Mouse (Mus musculus) E14TG2a.4 (cell line): ENCODE measurements at regions not wholly inside any gene's neighbourhood (a gene's known extent, or its start where the extent isn't known, plus 50 kb on each side); places are given as distances from the start of the nearest gene placed in this dataset.

Experiments used
- H3K27me3 ChIP-seq: 2 replicates; pipeline ENCODE4 v1.6.1; 2014; ENCODE audit warnings: low read length, control low read depth; ENCODE audit not compliant: insufficient read depth
- H3K36me3 ChIP-seq: 2 replicates; pipeline ENCODE4 v1.6.1; 2014; ENCODE audit warnings: low read length, control low read depth; ENCODE audit not compliant: insufficient read depth
- H3K4me1 ChIP-seq: replicated peaks from 2 replicates; pipeline ENCODE4 v1.6.1; 2014; ENCODE audit warnings: low read depth, low read length, control low read depth
- H3K4me3 ChIP-seq: replicated peaks from 2 replicates; pipeline ENCODE4 v1.5.1; 2014; ENCODE audit warnings: mild to moderate bottlenecking, low read length
- H3K9me3 ChIP-seq: 2 replicates; pipeline ENCODE4 v1.6.1; 2014; ENCODE audit warnings: low read length, control low read depth
- CTCF ChIP-seq: conservative IDR thresholded peaks from 2 replicates; pipeline ENCODE4 v1.5.1; 2014; ENCODE audit warnings: low read length
- NANOG ChIP-seq: IDR thresholded peaks from 2 replicates; pipeline ENCODE4 v1.6.1; 2014; ENCODE audit warnings: borderline replicate concordance, low read length, mixed read lengths
- POU5F1 ChIP-seq: IDR thresholded peaks from 2 replicates; pipeline ENCODE4 v1.6.1; 2014; ENCODE audit warnings: low read length, borderline replicate concordance

DNA sequence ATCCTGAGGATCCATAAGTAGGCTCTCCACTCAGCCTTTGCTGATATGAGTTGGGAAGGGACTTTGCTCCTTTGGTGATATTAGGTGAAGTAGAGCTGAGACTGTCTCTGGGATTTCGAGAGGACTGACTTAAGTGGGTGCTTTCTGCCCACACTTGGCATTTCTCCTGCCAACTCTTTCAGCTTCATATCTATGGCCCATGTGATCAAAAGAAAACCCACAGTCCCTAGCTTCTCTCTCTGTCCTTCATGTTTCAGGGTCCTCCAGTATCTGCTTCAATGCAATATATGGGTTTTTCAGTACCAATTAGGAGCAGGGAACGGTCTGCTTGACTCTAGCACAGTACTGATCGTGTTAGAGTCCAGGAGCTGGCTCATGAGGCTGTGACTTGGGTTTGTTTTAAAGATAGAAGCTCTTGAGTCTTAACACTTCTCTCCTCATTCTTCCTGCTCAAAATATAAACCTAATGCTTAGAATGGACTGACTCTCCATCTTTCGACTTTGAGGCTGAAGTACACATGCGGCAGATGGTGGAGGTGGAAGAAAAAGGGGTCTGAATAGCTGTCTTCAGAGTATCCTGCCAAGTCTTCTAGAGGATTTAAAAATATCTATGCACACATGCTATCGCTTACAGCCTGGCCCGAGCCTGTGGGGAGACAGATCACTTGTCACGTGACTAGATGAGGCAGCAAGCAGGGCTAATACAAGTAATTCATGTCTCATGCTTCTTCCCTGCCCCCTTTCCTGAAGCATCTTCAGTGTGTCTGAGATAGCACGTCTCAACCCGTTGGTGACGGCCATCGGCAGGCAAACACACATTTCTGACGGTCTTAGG, 189.2 kb downstream of the Mex3b start:
- TF ChIP-seq CTCF: no peak
- TF ChIP-seq POU5F1: no peak
- TF ChIP-seq NANOG: no peak
- Histone ChIP-seq H3K27me3 (no peaks in the 10 kb centered on the region), H3K4me3 (no peak overlapping the region), H3K4me1 (peaks cover 17% of the 10 kb centered on the region), H3K9me3 (no peaks in the 10 kb centered on the region), H3K36me3 (no peaks in the 10 kb centered on the region)

DNA sequence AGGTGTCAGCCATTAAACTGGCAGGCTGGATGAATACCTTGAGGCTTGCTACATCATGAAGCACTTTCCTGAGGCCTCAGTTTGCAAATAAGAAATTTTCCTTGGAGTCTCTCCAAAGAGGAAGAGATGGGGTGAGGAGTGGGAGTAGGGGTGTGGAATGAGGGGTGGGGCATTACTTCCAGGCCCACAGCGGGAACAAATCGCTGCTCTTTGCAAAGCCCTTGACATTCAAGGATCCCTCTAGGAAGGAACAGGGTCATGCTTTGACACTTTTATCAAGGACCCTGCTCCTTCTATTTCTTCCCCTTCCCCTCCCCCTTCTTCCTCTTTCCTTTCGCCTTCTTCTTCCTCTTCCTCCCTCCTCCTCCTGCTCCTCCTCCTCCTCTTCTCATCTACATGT, 193.2 kb downstream of the Mex3b start:
- Histone ChIP-seq H3K4me1 (peaks cover 17% of the 10 kb centered on the region), H3K36me3 (no peaks in the 10 kb centered on the region), H3K4me3 (no peak overlapping the region), H3K9me3 (no peaks in the 10 kb centered on the region), H3K27me3 (no peaks in the 10 kb centered on the region)
- TF ChIP-seq NANOG (no peak; the same call in 1 of the 2 replicates), CTCF (no peak), POU5F1 (no peak)

DNA sequence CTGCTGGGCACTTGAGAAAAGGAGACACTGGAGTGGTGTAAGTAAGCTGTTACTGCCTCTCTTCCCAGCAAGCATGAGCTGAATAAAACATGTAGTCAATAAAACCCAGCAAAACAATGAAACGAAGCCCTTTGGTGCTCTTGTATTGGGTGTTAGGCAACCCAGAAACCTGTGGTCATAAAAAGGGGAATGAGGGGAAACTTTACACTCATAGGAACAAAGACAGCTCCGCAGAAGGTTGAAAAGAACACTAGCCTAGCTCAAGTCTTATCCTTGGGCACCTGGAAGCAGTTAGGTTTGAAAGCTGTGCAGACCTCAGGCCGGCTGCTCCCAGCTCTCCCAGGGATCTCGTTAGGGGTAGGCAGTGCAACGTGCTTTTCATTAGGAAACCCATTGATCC, 193.6 kb downstream of the Mex3b start:
- no peaks in the 10 kb centered on the region for H3K27me3 ChIP-seq
- no peak overlapping the region for H3K4me3 ChIP-seq
- no peaks in the 10 kb centered on the region for H3K9me3 ChIP-seq
- peaks cover 17% of the 10 kb centered on the region for H3K4me1 ChIP-seq
- TF ChIP-seq NANOG (no peak), POU5F1 (no peak)
- no peaks in the 10 kb centered on the region for H3K36me3 ChIP-seq

DNA sequence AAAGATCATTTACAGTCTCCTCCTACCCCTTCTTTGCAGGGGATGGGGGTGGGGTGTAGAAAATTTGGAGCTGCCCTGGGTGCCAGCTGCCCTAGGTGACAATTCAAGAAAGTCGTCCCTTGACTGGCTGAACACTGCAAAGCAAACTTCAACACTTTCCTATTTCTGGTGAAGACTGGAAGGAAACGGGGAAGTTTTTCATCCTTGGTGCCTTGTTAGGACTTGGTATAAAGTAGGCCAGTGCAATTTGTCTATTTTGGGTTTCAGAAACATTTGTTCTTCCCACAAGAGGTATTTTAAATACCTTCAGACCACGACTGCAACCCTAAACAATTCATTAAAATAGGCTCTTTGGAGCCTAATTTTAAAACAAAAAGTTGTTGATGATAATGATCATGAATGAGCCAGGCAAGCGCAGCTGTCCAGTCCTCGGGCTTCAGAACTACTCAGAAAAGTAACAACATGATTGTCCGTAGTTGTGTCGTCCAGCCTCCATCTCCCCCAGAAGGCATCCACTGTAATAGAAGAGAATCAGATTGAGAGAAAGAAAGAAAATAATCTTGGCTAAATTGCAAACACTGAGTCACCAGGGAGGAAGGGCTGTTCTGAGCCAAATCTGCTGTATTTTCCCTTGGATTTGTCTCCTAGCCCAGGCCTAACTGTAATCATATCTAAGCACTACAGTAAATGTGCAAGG, 194.2 kb downstream of the Mex3b start:
- Histone ChIP-seq H3K36me3 (no peaks in the 10 kb centered on the region), H3K27me3 (no peaks in the 10 kb centered on the region), H3K4me1 (peaks cover 17% of the 10 kb centered on the region), H3K4me3 (no peak overlapping the region), H3K9me3 (no peaks in the 10 kb centered on the region)
- TF ChIP-seq CTCF: no peak
- no peak for TF ChIP-seq NANOG
- no peak for TF ChIP-seq POU5F1

DNA sequence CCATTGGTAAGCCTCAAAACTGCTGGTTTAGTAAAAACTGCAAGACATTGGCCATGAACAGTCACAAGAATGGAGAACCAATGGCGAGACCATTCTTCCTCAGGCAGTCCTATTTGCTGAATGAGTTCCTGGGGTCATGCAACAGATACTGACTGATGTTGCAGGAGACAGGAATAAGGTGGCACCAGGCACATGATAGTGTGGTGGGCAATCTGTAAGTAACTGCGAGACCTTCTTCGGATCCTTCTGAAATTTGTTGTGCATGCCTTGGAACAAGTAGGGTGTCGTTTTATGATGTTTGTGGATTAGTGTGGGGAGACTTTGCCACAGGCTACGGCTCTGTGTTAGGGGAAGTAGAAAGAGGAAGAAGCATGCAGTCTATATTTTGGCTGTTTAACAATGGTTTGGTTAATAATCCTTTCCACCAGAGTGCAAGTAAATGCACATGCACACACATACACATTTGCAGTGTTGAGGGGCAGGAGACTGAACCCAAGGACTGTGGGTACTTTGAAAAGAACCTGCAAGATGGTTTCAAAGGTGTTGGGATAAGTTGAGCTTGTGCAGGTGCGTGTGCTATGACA, 194.9 kb downstream of the Mex3b start:
- Histone ChIP-seq H3K36me3 (no peaks in the 10 kb centered on the region), H3K27me3 (no peaks in the 10 kb centered on the region), H3K4me1 (peaks cover 17% of the 10 kb centered on the region), H3K9me3 (no peaks in the 10 kb centered on the region), H3K4me3 (no peak overlapping the region)
- TF ChIP-seq CTCF: no peak
- TF ChIP-seq POU5F1: no peak
- no peak for TF ChIP-seq NANOG

DNA sequence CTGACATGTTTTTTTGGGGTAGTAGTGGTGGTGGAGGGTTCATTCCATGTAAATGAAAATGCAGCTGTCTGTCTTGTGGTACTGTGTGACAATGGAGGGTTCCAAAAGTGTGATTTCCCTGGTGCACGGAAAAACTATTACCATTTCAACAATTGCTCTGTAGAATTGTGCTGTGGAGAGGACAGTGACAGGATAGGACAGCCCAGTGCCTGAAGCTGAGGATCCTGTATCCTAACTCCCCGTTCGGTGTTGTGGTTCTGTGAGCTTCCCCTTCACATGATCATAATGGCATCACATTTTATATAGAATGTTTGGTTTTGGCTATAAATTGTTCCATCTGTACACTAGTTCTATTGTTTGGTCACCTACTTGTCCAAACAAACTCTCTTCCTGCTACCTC, 196.4 kb downstream of the Mex3b start:
- H3K27me3 ChIP-seq: no peaks in the 10 kb centered on the region
- peaks cover 17% of the 10 kb centered on the region for H3K4me1 ChIP-seq
- H3K9me3 ChIP-seq: no peaks in the 10 kb centered on the region
- no peak overlapping the region for H3K4me3 ChIP-seq
- TF ChIP-seq CTCF (no peak), NANOG (no peak), POU5F1 (no peak)
- no peaks in the 10 kb centered on the region for H3K36me3 ChIP-seq

DNA sequence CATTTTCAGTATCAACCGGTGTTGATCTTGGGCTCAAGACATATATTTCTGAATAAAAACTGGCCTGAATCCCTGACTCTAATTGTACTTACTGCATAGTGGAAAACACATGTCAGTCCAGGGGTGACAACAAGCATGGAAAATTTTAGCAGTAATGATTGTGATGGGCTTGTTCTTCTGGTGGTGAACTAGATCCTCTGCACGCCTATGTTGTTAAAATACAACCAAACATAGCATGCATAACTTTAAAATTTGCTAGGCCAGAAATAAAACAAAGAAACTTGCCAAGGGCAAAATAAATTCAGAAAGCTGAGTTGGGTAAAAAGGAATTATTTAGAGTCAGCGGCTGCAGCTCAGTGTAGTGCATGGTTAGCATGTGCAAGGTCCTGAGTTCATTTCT, 198.2 kb downstream of the Mex3b start:
- Histone ChIP-seq H3K4me3 (no peak overlapping the region), H3K36me3 (no peaks in the 10 kb centered on the region), H3K4me1 (peaks cover 10% of the 10 kb centered on the region), H3K9me3 (no peaks in the 10 kb centered on the region), H3K27me3 (no peaks in the 10 kb centered on the region)
- TF ChIP-seq POU5F1: no peak
- TF ChIP-seq CTCF: no peak
- no peak for TF ChIP-seq NANOG

DNA sequence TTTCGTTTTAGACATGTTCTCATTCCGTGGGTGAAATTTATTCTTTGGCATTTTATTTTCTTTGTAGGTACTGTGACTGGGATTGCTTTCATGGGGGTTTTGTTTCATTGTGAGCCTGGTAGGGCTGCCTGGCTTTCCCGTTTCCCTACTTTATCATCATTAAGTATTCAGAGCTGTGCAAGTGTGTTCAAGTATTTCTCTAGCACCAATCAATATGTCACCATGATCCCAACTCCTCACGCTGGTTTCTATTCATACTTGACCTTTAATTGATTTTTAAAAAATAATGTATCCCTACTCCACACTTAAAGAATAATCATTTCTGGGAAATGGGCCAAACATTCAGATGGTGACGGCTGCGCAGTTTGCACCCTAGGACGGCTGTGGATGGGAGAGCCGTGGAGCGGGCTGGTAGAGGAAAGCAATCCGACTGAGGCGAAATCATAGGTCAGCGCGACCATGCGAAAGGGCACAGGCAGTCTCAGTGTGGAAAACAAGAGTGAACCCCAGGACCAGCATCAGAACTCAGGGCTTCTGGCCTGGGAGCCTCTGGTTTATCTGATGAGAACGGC, 207.4 kb downstream of the Mex3b start:
- peaks cover 6% of the 10 kb centered on the region; the same call in 1 of the 2 replicates for H3K9me3 ChIP-seq
- H3K27me3 ChIP-seq: no peaks in the 10 kb centered on the region
- no peaks in the 10 kb centered on the region for H3K36me3 ChIP-seq
- H3K4me1 ChIP-seq: no peaks in the 10 kb centered on the region
- H3K4me3 ChIP-seq: no peak overlapping the region
- TF ChIP-seq POU5F1 (no peak), NANOG (no peak), CTCF (no peak)
